Mouse (Mus musculus) CH12.LX (cell line): Measurements from ENCODE around the gene Ttc7b.

ENCODE experiments used
- GABPA ChIP-seq: IDR thresholded peaks from 2 replicates; pipeline ENCODE4 v1.6.1; 2012; ENCODE audit warnings: low read depth, low read length, improper control_type of control experiment, inconsistent platforms; ENCODE audit not compliant: insufficient replicate concordance
- HCFC1 ChIP-seq: IDR thresholded peaks from 2 replicates; pipeline ENCODE4 v1.6.1; 2012; ENCODE audit warnings: low read depth, mild to moderate bottlenecking, inconsistent platforms, low read length, improper control_type of control experiment
- POLR2A ChIP-seq: IDR thresholded peaks from 2 replicates; pipeline ENCODE4 v1.6.1; 2011; ENCODE audit warnings: low read depth, mild to moderate bottlenecking, improper control_type of control experiment, low read length
- TCF12 ChIP-seq: IDR thresholded peaks from 2 replicates; pipeline ENCODE4 v1.6.1; 2014; ENCODE audit warnings: low read depth, mild to moderate bottlenecking, inconsistent platforms, low read length, improper control_type of control experiment

GRCm38 (mm10) chr12:100268011-100268410 is 252.6 kb downstream of the Ttc7b start:
- no peak for TF ChIP-seq HCFC1
- TF ChIP-seq GABPA = no peak
- no peak for TF ChIP-seq POLR2A
- TF ChIP-seq TCF12 = no peak
